Mouse (Mus musculus) kidney, adult 2 months (tissue): ENCODE results near the gene Cope.
A peak's percentile ranks its signal among the peaks of the same experiment; 100 is the strongest.

Experiments used
- CTCF ChIP-seq: fragments of 200-500 bp; conservative IDR thresholded peaks from 2 replicates; pipeline ENCODE4 v1.5.1; 2011; ENCODE audit warnings: low read depth, mild to moderate bottlenecking, control low read depth, low read length, moderate library complexity, mixed read lengths; ENCODE audit not compliant: insufficient read depth, insufficient read length
- POLR2A ChIP-seq: fragments of 200-500 bp; IDR thresholded peaks from one replicate; pipeline ENCODE4 v1.6.1; 2011; ENCODE audit warnings: low read depth, low read length, control low read depth

- TF ChIP-seq CTCF (peak; percentile 60), POLR2A (no peak)
Measured at GRCm38 (mm10) chr8:70282603-70283135, 19.6 kb upstream of the Cope start, which contains the start of gene Homer3.
